Mouse (Mus musculus) liver, postnatal 0 days (tissue): ENCODE results near the gene Nmt2.
A peak's percentile ranks its signal among the peaks of the same experiment; 100 is the strongest.

Source experiments
- CTCF ChIP-seq: sonication (generic); IDR thresholded peaks from 2 replicates; pipeline ENCODE4 v1.5.1; 2016; ENCODE audit warnings: antibody characterized with exemption, low read depth
- EP300 ChIP-seq: IDR thresholded peaks from 2 replicates; pipeline ENCODE4 v1.6.1; 2016; ENCODE audit warnings: antibody characterized with exemption, low read depth, mild to moderate bottlenecking

DNA sequence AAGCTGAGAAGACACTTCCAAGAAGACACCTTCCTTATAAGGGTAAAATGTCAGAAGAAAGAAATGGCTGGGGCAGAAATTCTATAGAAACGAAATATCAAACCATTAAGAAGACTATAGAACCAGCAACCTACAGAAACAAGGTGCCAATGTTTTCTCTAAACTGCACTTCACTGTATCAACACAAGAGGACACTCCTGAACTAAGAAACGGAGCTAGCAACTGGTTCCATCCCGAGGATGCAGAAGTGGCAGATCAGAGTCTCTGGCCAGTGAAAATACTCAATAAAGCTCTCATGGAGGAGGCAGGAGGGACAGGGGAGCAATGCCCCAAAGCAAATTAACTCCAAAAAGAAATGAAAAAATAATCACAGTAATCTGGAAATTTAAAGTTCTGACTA, 64.9 kb downstream of the Nmt2 start:
- peak; percentile 83 for TF ChIP-seq CTCF
- no peak for TF ChIP-seq EP300
